Mouse (Mus musculus) testis, adult 2 months (tissue): ENCODE measurements around the gene Dnm3. TPM values are rescaled to one million over a fixed set of nuclear protein-coding genes. Genes with fewer than 3 reads are reported as not detected.
A peak's percentile ranks its signal among the peaks of the same experiment; 100 is the strongest.

Experiments
- H3K27ac ChIP-seq: fragments of 200-500 bp; 2 replicates; pipeline ENCODE4 v1.5.1; 2012; ENCODE audit warnings: low read depth, low read length; ENCODE audit not compliant: control insufficient read depth, insufficient read depth
- H3K27me3 ChIP-seq: fragments of 200-500 bp; 2 replicates; pipeline ENCODE4 v1.6.1; 2012; ENCODE audit warnings: mild to moderate bottlenecking, low read length, moderate library complexity; ENCODE audit not compliant: control insufficient read depth, insufficient read depth
- H3K36me3 ChIP-seq: fragments of 200-500 bp; 2 replicates; pipeline ENCODE4 v1.6.1; 2012; ENCODE audit warnings: mild to moderate bottlenecking, low read length; ENCODE audit not compliant: control insufficient read depth, insufficient read depth
- H3K4me1 ChIP-seq: fragments of 200-500 bp; 2 replicates; pipeline ENCODE4 v1.6.1; 2012; ENCODE audit warnings: low read length; ENCODE audit not compliant: control insufficient read depth, insufficient read depth
- H3K4me3 ChIP-seq: fragments of 200-500 bp; 2 replicates; pipeline ENCODE4 v1.5.1; 2012; ENCODE audit warnings: low read depth, mild to moderate bottlenecking, low read length, moderate library complexity, mixed read lengths; ENCODE audit not compliant: control insufficient read depth
- CTCF ChIP-seq: fragments of 200-500 bp; IDR thresholded peaks from 2 replicates; pipeline ENCODE4 v1.5.1; 2012; ENCODE audit warnings: low read depth, mild to moderate bottlenecking, inconsistent platforms, low read length, moderate library complexity; ENCODE audit not compliant: control insufficient read depth, insufficient read depth, insufficient replicate concordance
- POLR2A ChIP-seq: fragments of 200-500 bp; IDR thresholded peaks from 2 replicates; pipeline ENCODE4 v1.6.1; 2012; ENCODE audit warnings: low read depth, mild to moderate bottlenecking, inconsistent platforms, low read length, moderate library complexity; ENCODE audit not compliant: control insufficient read depth
- polyA plus RNA-seq: library from polyadenylated mRNA; depleted of rRNA; stranded (reverse); fragments of >200 nt; gene quantifications from 2 replicates; pipeline ENCODE4 v1.2.3, GENCODE M21; 2012

Gene Dnm3
- polyA plus RNA-seq, 1 experiment = 13.8 TPM

GRCm38 (mm10) chr1:162215743-162216142, 262.1 kb downstream of the Dnm3 start:
- Histone ChIP-seq H3K4me3 (no peak overlapping the region), H3K27me3 (no peaks in the 10 kb centered on the region), H3K4me1 (peaks cover 3% of the 10 kb centered on the region), H3K27ac (no peak overlapping the region), H3K36me3 (no peaks in the 10 kb centered on the region)
- TF ChIP-seq CTCF (no peak), POLR2A (no peak)

DNA sequence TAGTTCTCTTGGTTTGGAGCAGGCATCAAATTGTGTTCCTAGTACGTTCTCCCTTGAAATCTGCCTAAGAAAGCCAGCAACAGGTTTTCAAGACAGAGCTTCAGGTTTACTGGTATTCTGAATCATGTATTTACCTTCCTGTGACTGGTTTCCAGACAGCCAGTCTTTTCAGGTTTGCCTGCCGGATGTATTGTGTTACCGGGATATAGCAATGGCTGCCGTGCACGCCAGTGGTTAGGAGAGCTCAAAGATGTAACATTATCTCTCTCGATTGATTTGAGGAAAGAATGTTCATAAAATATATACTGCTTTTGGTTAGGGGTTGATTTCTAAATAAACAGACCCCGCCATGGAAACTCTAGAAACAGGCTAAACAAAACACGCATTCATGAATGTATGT, 264.8 kb downstream of the Dnm3 start:
- no peak overlapping the region for H3K4me3 ChIP-seq
- TF ChIP-seq CTCF = no peak
- no peak for TF ChIP-seq POLR2A
- no peak overlapping the region for H3K27ac ChIP-seq
- no peaks in the 10 kb centered on the region for H3K27me3 ChIP-seq
- no peaks in the 10 kb centered on the region for H3K36me3 ChIP-seq
- H3K4me1 ChIP-seq = peaks cover 7% of the 10 kb centered on the region

DNA sequence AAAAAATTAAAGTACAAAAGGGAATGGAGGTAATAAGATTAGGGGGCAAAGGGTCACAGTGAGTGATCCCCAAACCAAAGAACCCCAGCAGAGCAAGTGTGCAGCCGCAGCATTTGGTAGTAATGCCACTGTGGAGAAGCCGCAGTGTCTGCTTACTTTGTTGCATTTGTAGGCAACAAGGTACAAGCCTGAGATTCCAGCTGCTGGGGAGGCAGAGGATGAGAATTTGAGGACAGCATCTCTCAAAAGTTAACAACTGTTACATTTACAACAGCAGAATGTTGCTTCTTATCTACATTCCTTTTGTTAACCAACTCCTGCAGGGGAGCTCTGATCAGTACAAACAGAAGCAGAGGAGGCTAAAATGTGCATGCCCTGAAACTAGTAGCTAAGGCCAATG, 267.3 kb downstream of the Dnm3 start:
- Histone ChIP-seq H3K27me3 (no peaks in the 10 kb centered on the region), H3K4me1 (peaks cover 4% of the 10 kb centered on the region), H3K4me3 (no peak overlapping the region), H3K27ac (no peak overlapping the region), H3K36me3 (no peaks in the 10 kb centered on the region)
- TF ChIP-seq CTCF (no peak), POLR2A (no peak)

GRCm38 (mm10) chr1:162209487-162210149, 268.2 kb downstream of the Dnm3 start:
- Histone ChIP-seq H3K36me3 (no peaks in the 10 kb centered on the region), H3K27ac (peak overlapping the region; percentile 39), H3K4me1 (peaks cover 4% of the 10 kb centered on the region), H3K27me3 (no peaks in the 10 kb centered on the region), H3K4me3 (no peak overlapping the region)
- no peak for TF ChIP-seq CTCF

- no peak for TF ChIP-seq CTCF
- no peak for TF ChIP-seq POLR2A
- Histone ChIP-seq H3K27ac (peak overlapping the region; percentile 58; the same call in 1 of the 2 replicates), H3K4me3 (peak overlapping the region; percentile 54), H3K36me3 (no peaks in the 10 kb centered on the region), H3K4me1 (peaks cover 4% of the 10 kb centered on the region), H3K27me3 (no peaks in the 10 kb centered on the region)
These were observed 268.8 kb downstream of the Dnm3 start for GRCm38 (mm10) chr1:162209010-162209409.

GRCm38 (mm10) chr1:162207708-162208043, 270.2 kb downstream of the Dnm3 start:
- H3K36me3 ChIP-seq = no peaks in the 10 kb centered on the region
- no peak for TF ChIP-seq POLR2A
- TF ChIP-seq CTCF = no peak
- no peak overlapping the region for H3K4me3 ChIP-seq
- H3K27ac ChIP-seq = no peak overlapping the region; the same call in 1 of the 2 replicates
- peaks cover 4% of the 10 kb centered on the region for H3K4me1 ChIP-seq
- no peaks in the 10 kb centered on the region for H3K27me3 ChIP-seq

DNA sequence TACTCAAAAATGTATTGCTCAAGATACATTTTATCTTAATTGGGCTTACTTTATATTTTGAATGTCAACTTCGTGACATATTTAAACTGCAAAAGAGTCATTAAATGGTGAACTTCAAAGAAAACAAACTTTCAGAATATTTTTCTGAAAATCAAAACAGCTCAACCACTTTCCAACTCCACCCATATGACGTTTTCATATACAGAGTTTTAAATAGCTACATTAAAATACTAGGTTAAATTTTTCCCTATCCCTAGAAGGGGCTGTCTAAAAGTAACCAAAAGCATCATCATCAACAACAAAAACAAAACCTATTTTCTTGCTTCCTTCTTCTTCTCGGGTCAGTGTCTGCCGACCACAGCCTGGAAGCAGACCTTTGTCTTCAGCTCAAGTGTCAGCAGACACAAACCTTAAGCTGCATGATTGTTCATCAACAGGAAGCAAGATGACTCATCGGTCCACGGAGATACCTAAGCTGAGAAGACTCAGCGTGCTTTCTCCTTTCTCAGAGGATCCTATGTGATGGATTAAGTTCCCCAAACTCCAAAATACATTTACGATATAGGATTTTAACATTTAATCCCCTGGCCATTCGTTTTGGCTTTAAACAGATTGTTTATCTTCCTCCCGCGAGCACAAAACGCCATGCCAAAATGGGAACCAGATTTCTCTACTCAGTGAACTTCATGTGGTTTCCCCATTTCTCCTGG, 270.7 kb downstream of the Dnm3 start:
- H3K4me1 ChIP-seq = peaks cover 4% of the 10 kb centered on the region
- TF ChIP-seq CTCF = no peak
- no peaks in the 10 kb centered on the region for H3K27me3 ChIP-seq
- H3K36me3 ChIP-seq = no peaks in the 10 kb centered on the region
- H3K27ac ChIP-seq = no peak overlapping the region; the same call in 1 of the 2 replicates
- no peak overlapping the region for H3K4me3 ChIP-seq
